Mouse (Mus musculus) hindbrain, embryonic 16.5 days (tissue): ENCODE data around the gene Acadm. TPM values are rescaled to one million over a fixed set of nuclear protein-coding genes. Genes with fewer than 3 reads are reported as not detected.

ENCODE experiments used
- ATAC-seq: fragments of 200-750 bp; cut with Nextera tagmentation; 2 replicates; pipeline ENCODE4 v1.8.0; 2017; ENCODE audit warnings: moderate TSS enrichment, moderate library complexity
- H3K27ac ChIP-seq: fragments of 300-500 bp; sonication (generic); 2 replicates; pipeline ENCODE4 v1.5.1; 2014; ENCODE audit warnings: low read depth, mild to moderate bottlenecking, control low read depth, low read length, moderate library complexity
- H3K27me3 ChIP-seq: fragments of 300-500 bp; sonication (generic); replicated peaks from 2 replicates; pipeline ENCODE4 v1.6.1; 2014; ENCODE audit warnings: low read length; ENCODE audit not compliant: control insufficient read depth, insufficient read depth
- H3K36me3 ChIP-seq: fragments of 300-500 bp; sonication (generic); 2 replicates; pipeline ENCODE4 v1.6.1; 2014; ENCODE audit warnings: mild to moderate bottlenecking, low read length, moderate library complexity, mixed read lengths; ENCODE audit not compliant: control insufficient read depth, insufficient read depth
- H3K4me1 ChIP-seq: fragments of 300-500 bp; sonication (generic); 2 replicates; pipeline ENCODE4 v1.6.1; 2014; ENCODE audit warnings: low read depth, low read length; ENCODE audit not compliant: control insufficient read depth, insufficient read depth
- H3K4me2 ChIP-seq: fragments of 300-500 bp; sonication (generic); 2 replicates; pipeline ENCODE4 v1.6.1; 2014; ENCODE audit warnings: mild to moderate bottlenecking, low read length, control low read depth, moderate library complexity
- H3K4me3 ChIP-seq: fragments of 300-500 bp; sonication (generic); 2 replicates; pipeline ENCODE4 v1.5.1; 2014; ENCODE audit warnings: mild to moderate bottlenecking, low read length, control low read depth, moderate library complexity
- H3K9ac ChIP-seq: fragments of 300-500 bp; sonication (generic); 2 replicates; pipeline ENCODE4 v1.6.1; 2014; ENCODE audit warnings: low read depth, mild to moderate bottlenecking, control low read depth, low read length, moderate library complexity
- H3K9me3 ChIP-seq: fragments of 300-500 bp; sonication (generic); 2 replicates; pipeline ENCODE4 v1.6.1; 2014; ENCODE audit warnings: mild to moderate bottlenecking, low read length, moderate library complexity; ENCODE audit not compliant: control insufficient read depth
- WGBS: fragments of 180-500 bp; shearing (Covaris S2); extraction: QIAGEN DNeasy Blood & Tissue Kit; methylation state at CpG from one replicate; pipeline ENCODE4 v1.1.7; 2014; 5-methylcytosine and 5-hydroxymethylcytosine counted together
- polyA plus RNA-seq: library from polyadenylated mRNA; unstranded; fragments of >200 nt; fragmentation: Nextera tagmentation; extraction: Ambion mirVana; gene quantifications from 2 replicates; pipeline ENCODE4 v1.2.1, GENCODE M21; 2015

The Acadm gene
- polyA plus RNA-seq, 1 experiment from 2014 or later = 69.1 TPM

DNA sequence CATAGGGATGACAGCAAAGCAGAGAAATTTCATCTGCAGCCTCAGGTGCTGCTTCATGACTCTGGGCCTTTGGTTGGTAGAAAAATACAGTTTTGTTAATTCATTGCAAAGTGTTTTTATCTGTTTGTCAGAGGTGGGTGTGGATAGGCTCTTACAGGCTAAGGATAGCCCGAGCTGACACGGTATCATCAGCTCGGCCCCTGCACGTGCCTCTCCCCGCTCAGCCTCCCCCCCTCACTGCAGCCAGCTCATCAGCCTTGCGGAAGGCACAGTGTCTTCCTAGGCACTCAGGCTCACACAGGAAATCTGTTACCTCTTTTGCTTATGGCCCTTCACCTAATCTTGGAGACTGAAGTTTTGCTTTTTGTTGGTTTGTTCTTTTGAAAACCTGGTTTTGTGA, 56.3 kb downstream of the Acadm start:
- no peaks in the 10 kb centered on the region for H3K27me3 ChIP-seq
- no peak for ATAC-seq
- WGBS = 79% methylated on average over 6 of the region's 6 CpGs
- H3K27ac ChIP-seq = no peak overlapping the region
- no peak overlapping the region for H3K4me2 ChIP-seq
- H3K9ac ChIP-seq = no peak overlapping the region
- H3K4me3 ChIP-seq = no peak overlapping the region
- H3K36me3 ChIP-seq = no peaks in the 10 kb centered on the region
- H3K9me3 ChIP-seq = no peaks in the 10 kb centered on the region
- no peaks in the 10 kb centered on the region for H3K4me1 ChIP-seq

DNA sequence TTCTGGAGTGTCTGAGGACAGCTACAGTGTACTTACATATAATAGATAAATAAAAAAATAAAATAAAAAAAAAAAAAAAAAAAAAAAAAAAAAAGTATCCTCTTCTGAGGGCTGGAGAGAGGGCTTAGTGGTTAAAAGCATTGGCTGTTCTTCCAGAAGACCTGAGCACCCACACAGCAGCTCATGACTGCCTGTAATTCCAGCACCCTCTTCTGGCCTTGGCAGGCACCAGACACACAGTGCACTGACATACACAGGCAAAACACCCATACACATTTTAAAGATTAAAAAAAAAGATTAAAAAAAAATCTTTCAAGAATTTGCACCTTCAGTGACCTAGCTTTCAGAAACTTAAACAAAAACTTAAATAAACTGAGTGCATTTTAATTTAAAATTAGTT, 58.1 kb downstream of the Acadm start:
- H3K4me1 ChIP-seq = no peaks in the 10 kb centered on the region
- no peak overlapping the region for H3K27ac ChIP-seq
- H3K9ac ChIP-seq = no peak overlapping the region
- H3K4me2 ChIP-seq = no peak overlapping the region
- H3K4me3 ChIP-seq = no peak overlapping the region
- no peaks in the 10 kb centered on the region for H3K9me3 ChIP-seq
- no peaks in the 10 kb centered on the region for H3K36me3 ChIP-seq
- no peak for ATAC-seq
- no peaks in the 10 kb centered on the region for H3K27me3 ChIP-seq

Other genes starting within 250 kb of the Acadm start
- gene St6galnac3, start 219.5 kb downstream of the Acadm start, polyA plus RNA-seq = 20.7 and 23.2 TPM in 2 replicates
- 0.10 and 0.18 TPM in 2 replicates for gene Asb17, start 100.4 kb downstream of the Acadm start, polyA plus RNA-seq
- gene Msh4, start 38.5 kb downstream of the Acadm start, polyA plus RNA-seq = 0.07 and 0.08 TPM in 2 replicates
- 54.4 and 62.2 TPM in 2 replicates for gene Rabggtb, start 31.6 kb downstream of the Acadm start, polyA plus RNA-seq
- 7.5 and 9.3 TPM in 2 replicates for gene Slc44a5, start 28.8 kb upstream of the Acadm start, polyA plus RNA-seq